16 mouse cellular contexts compared by ENCODE assay signal in the genomic region with DNA sequence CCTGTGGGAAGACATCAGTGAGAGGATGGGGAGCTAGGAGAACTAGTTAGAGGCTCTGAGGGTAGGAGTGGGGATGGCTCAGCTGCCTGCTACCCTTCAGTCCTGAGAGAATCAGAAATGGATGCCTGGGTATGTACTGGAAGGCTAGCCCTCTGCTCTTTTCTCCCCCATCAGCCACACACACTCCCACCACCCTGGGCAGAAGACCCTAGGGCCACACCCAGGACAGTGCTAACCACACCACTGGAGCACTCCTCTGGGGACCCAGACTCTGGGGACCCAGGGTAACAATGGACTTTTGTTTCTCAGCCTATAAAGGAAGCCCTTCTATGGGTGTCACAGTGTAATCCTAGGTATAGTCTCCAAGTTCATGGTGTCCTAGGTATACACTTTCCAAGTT.
A peak's percentile ranks its signal among the peaks of the same experiment; 100 is the strongest.
DNase-seq lines count a peak whose midpoint lies in the region; TF ChIP-seq lines count a peak whose summit lies in the region.
"Had no signal": no experiment of that assay in that cellular context is flagged by ENCODE, and none has a peak within 500 bp of the region (broad histone marks: within the 10 kb centered on the region; RNA-seq: fewer than 3 reads in every experiment).

No protein-coding gene starts in this region.

- no peaks in the 10 kb centered on the region for H3K9me3 ChIP-seq in heart, embryonic 10.5 days
- H3K9me3 ChIP-seq: hindbrain, embryonic 13.5 days; liver, embryonic 12.5 days; midbrain, embryonic 10.5 days had no signal

- H3K4me2 ChIP-seq in myocyte (ENCODE audit: low read depth), result peak overlapping the region; percentile 28
- H3K4me2 ChIP-seq: hindbrain, embryonic 13.5 days; liver, embryonic 12.5 days had no signal

- H3ac ChIP-seq in myocyte (ENCODE audit: control insufficient read depth, insufficient read length), result no peak overlapping the region

- H3K27me3 ChIP-seq in heart, embryonic 10.5 days (ENCODE audit: insufficient read depth, poor library complexity, severe bottlenecking), result 0 out of 2 replicates have a peak, but pooled peaks cover 1% of the 10 kb centered on the region
- H3K27me3 ChIP-seq in kidney, adult 2 months (replicated peaks; ENCODE audit: control insufficient read depth, insufficient read depth, low read length), result no peaks in the 10 kb centered on the region
- no peaks in the 10 kb centered on the region for H3K27me3 ChIP-seq in spleen, adult 2 months (ENCODE audit: control insufficient read depth, insufficient read depth, low read length)
- no peaks in the 10 kb centered on the region for H3K27me3 ChIP-seq in myocyte (ENCODE audit: control insufficient read depth, insufficient read depth, insufficient read length)
- H3K27me3 ChIP-seq: liver, embryonic 12.5 days; Patski had no signal

- TF ChIP-seq POLR2A in kidney, adult 2 months (IDR thresholded peaks at IDR 0.05; ENCODE audit: low read depth, low read length), result no peak
- TF ChIP-seq POLR2A in spleen, adult 2 months (IDR thresholded peaks at IDR 0.05; ENCODE audit: low read depth, low read length), result no peak
- TF ChIP-seq POLR2A in myocyte (IDR thresholded peaks at IDR 0.05; ENCODE audit: insufficient read length, low read depth), result no peak

- H3K4me3 ChIP-seq in heart, embryonic 10.5 days, result no peak overlapping the region
- no peak overlapping the region for H3K4me3 ChIP-seq in kidney, adult 2 months (ENCODE audit: insufficient read depth, low read depth, low read length)
- H3K4me3 ChIP-seq in spleen, adult 2 months (ENCODE audit: extremely low read depth, insufficient read depth, insufficient read length), result no peak overlapping the region
- H3K4me3 ChIP-seq in myocyte, result no peak overlapping the region
- H3K4me3 ChIP-seq: hindbrain, embryonic 13.5 days; liver, embryonic 12.5 days; midbrain, embryonic 10.5 days had no signal

- peaks cover 24% of the 10 kb centered on the region for H3K4me1 ChIP-seq in heart, embryonic 10.5 days
- H3K4me1 ChIP-seq in kidney, adult 2 months (ENCODE audit: control insufficient read depth, insufficient read depth, low read length), result peaks cover 14% of the 10 kb centered on the region; the same call in 1 of the 2 replicates
- H3K4me1 ChIP-seq in spleen, adult 2 months (ENCODE audit: control insufficient read depth, insufficient read depth, insufficient read length), result peaks cover 26% of the 10 kb centered on the region
- H3K4me1 ChIP-seq: hindbrain, embryonic 13.5 days had no signal

- DNase-seq in heart, embryonic 10.5 days (ENCODE audit: low spot score), result no peak
- DNase-seq in heart, adult 9 months (ENCODE audit: low spot score in 2 of 2), result no peak
- DNase-seq in kidney, adult 2 months, result no peak
- no peak for DNase-seq in kidney, adult 8-10 months
- DNase-seq in spleen, adult 2 months (ENCODE audit: low read depth in 1 of 2, low spot score in 2 of 2), result no peak
- no peak for DNase-seq in spleen, postnatal 36 days (ENCODE audit: low spot score in 2 of 2)
- no peak for DNase-seq in left cerebral cortex, adult 8-10 months (ENCODE audit: low spot score in 2 of 2)
- DNase-seq: cerebellum, postnatal 10 days; gastrocnemius, postnatal 25 days; lung, postnatal 14 days; right cerebral cortex, postnatal 14 days had no signal

- peak overlapping the region; percentile 75; the same call in 1 of the 2 replicates for H3K27ac ChIP-seq in heart, embryonic 10.5 days
- peak overlapping the region; percentile 8; the same call in 1 of the 2 replicates for H3K27ac ChIP-seq in kidney, adult 2 months (ENCODE audit: insufficient read depth, low read depth, low read length)
- peak overlapping the region; percentile 84 for H3K27ac ChIP-seq in spleen, adult 2 months (ENCODE audit: insufficient read depth, low read length)
- H3K27ac ChIP-seq: hindbrain, embryonic 13.5 days; liver, embryonic 12.5 days; midbrain, embryonic 10.5 days had no signal

- TF ChIP-seq CTCF in kidney, adult 2 months (conservative IDR thresholded peaks at IDR 0.05; ENCODE audit: insufficient read depth, insufficient read length, low read depth, low read length), result no peak
- no peak for TF ChIP-seq CTCF in spleen, adult 2 months (IDR thresholded peaks at IDR 0.05; ENCODE audit: extremely low read depth, insufficient read depth, insufficient read length, insufficient replicate concordance)

- H3K79me2 ChIP-seq in myocyte (ENCODE audit: control insufficient read depth, insufficient read depth), result no peaks in the 10 kb centered on the region

- H3K36me3 ChIP-seq in heart, embryonic 10.5 days, result no peaks in the 10 kb centered on the region
- H3K36me3 ChIP-seq in kidney, adult 2 months (ENCODE audit: control insufficient read depth, insufficient read depth, low read length), result no peaks in the 10 kb centered on the region
- H3K36me3 ChIP-seq in spleen, adult 2 months (ENCODE audit: control insufficient read depth, insufficient read depth, low read length), result no peaks in the 10 kb centered on the region
- H3K36me3 ChIP-seq in myocyte (ENCODE audit: control insufficient read depth, insufficient read depth), result no peaks in the 10 kb centered on the region
- H3K36me3 ChIP-seq: hindbrain, embryonic 13.5 days; liver, embryonic 12.5 days; midbrain, embryonic 10.5 days had no signal

TF ChIP-seq in myocyte, 11 proteins besides CTCF, POLR2A, EP300 and RAD21:
- no peak for TF ChIP-seq MYOG (IDR thresholded peaks at IDR 0.05; ENCODE audit: control insufficient read depth in 1 of 3, insufficient read depth in 1 of 3, insufficient read length in 2 of 3, low read depth in 2 of 3)
- no peak for TF ChIP-seq USF1 (IDR thresholded peaks at IDR 0.05; ENCODE audit: low read depth)

Comparison
In these comparisons a context has a peak if more than half of its experiments do, and no peak if none do; other contexts are left out.
1. H3K27ac ChIP-seq: peak in every context shown above with its lines; median percentile 84 in spleen, adult 2 months; 75 in heart, embryonic 10.5 days; 8 in kidney, adult 2 months.